Mouse (Mus musculus) ES-E14 (cell line): Measurements from ENCODE around the gene Olfr1262. TPM values are rescaled to one million over a fixed set of nuclear protein-coding genes. Genes with fewer than 3 reads are reported as not detected.

ENCODE experiments used
- DNase-seq: peaks from one replicate; pipeline ENCODE4 v3.0.0-alpha.2; 2013; ENCODE audit warnings: low read depth, low spot score
- H3K27ac ChIP-seq: 2 replicates; pipeline ENCODE4 v1.5.1; 2012; ENCODE audit warnings: low read depth, mild to moderate bottlenecking, low read length, moderate library complexity, mixed read lengths; ENCODE audit not compliant: poor library complexity, insufficient read depth, severe bottlenecking
- H3K36me3 ChIP-seq: 2 replicates; pipeline ENCODE4 v1.6.1; 2012; ENCODE audit warnings: mild to moderate bottlenecking, low read length, moderate library complexity, mixed read lengths; ENCODE audit not compliant: control insufficient read depth, poor library complexity, insufficient read depth, severe bottlenecking
- H3K4me1 ChIP-seq, 2 experiments: fragments of 150-350 bp in 1 of 2; sonication (generic) in 1 of 2; 2 replicates each; pipeline ENCODE4 v1.6.1; 2012; ENCODE audit warnings: low read length in 2 of 2, mild to moderate bottlenecking in 1 of 2, mixed read lengths in 1 of 2; ENCODE audit not compliant: control insufficient read depth in 2 of 2, insufficient read depth in 2 of 2, poor library complexity in 1 of 2
- H3K4me3 ChIP-seq, 2 experiments: fragments of 150-350 bp in 1 of 2; sonication (generic) in 1 of 2; 2 replicates each; pipeline ENCODE4 v1.5.1; 2012; ENCODE audit warnings: low read length in 2 of 2, low read depth in 1 of 2, mild to moderate bottlenecking in 1 of 2, mixed read lengths in 1 of 2; ENCODE audit not compliant: insufficient read depth in 1 of 2, poor library complexity in 1 of 2, severe bottlenecking in 1 of 2
- H3K9ac ChIP-seq: 2 replicates; pipeline ENCODE4 v1.6.1; 2012; ENCODE audit warnings: low read depth, mild to moderate bottlenecking, low read length, mixed read lengths; ENCODE audit not compliant: poor library complexity, insufficient read depth, severe bottlenecking
- H3K9me3 ChIP-seq: fragments of 150-350 bp; sonication (generic); 2 replicates; pipeline ENCODE4 v1.6.1; 2012; ENCODE audit warnings: low read depth, mild to moderate bottlenecking, low read length; ENCODE audit not compliant: control insufficient read depth, insufficient read depth
- CHD2 ChIP-seq: IDR thresholded peaks from 2 replicates; pipeline ENCODE4 v1.6.1; 2014; ENCODE audit warnings: mild to moderate bottlenecking, low read depth, low read length, inconsistent platforms
- HCFC1 ChIP-seq: IDR thresholded peaks from 2 replicates; pipeline ENCODE4 v1.6.1; 2012; ENCODE audit warnings: low read length, inconsistent platforms, borderline replicate concordance; ENCODE audit not compliant: insufficient read depth
- MAFK ChIP-seq: IDR thresholded peaks from 2 replicates; pipeline ENCODE4 v1.6.1; 2014; ENCODE audit warnings: mild to moderate bottlenecking, low read depth, low read length, inconsistent platforms; ENCODE audit not compliant: insufficient read depth
- ZC3H11A ChIP-seq: IDR thresholded peaks from 2 replicates; pipeline ENCODE4 v1.6.1; 2012; ENCODE audit warnings: low read depth, mild to moderate bottlenecking, inconsistent platforms, low read length, borderline replicate concordance
- ZNF384 ChIP-seq: IDR thresholded peaks from 2 replicates; pipeline ENCODE4 v1.6.1; 2012; ENCODE audit warnings: low read depth, low read length, inconsistent platforms
- in situ Hi-C, 2 experiments: fragments of 600-800 bp; cut with MboI; formaldehyde crosslinking; loops; one replicate each; pipeline ENCODE4 v1.15.1; 2025; ENCODE audit warnings: low sequenced_read_pairs in 2 of 2, inconsistent platforms in 1 of 2; ENCODE audit not compliant: unreplicated experiment in 2 of 2
- total RNA-seq: library from RNA; depleted of rRNA; stranded (reverse); fragments of 300-350 nt; gene quantifications from 2 replicates; pipeline ENCODE4 v1.2.3, GENCODE M21; 2012; rRNA removed

Olfr1262 gene
- total RNA-seq, 1 experiment: not detected

GRCm38 (mm10) chr2:90025477-90025876 is 25.5 kb downstream of the Olfr1262 start, which contains the start of gene Olfr1264:
Gene Olfr1264, minus strand, starts transcription at chr2:90025577.
- H3K4me3 ChIP-seq: no peak within 1 kb of the TSS
- no peak for TF ChIP-seq ZC3H11A
- TF ChIP-seq ZNF384: no peak
- TF ChIP-seq HCFC1: no peak
- no peak for TF ChIP-seq MAFK
- no peak for TF ChIP-seq CHD2
- DNase-seq: no peak
- in situ Hi-C loops: no loop called here
- no peak within 1 kb of the TSS for H3K27ac ChIP-seq
- no peaks in the 10 kb centered on the region for H3K4me1 ChIP-seq
- no peaks in the 10 kb centered on the region for H3K9me3 ChIP-seq
- H3K9ac ChIP-seq: no peak within 1 kb of the TSS
- H3K36me3 ChIP-seq: no peaks in the 10 kb centered on the region

GRCm38 (mm10) chr2:90035037-90035436 is 35.1 kb downstream of the Olfr1262 start, which contains the start of gene Olfr1265:
Gene Olfr1265, plus strand, starts transcription at chr2:90035337.
- H3K9me3 ChIP-seq: no peaks in the 10 kb centered on the region
- in situ Hi-C loops: no loop called here
- DNase-seq: no peak
- H3K4me1 ChIP-seq: no peaks in the 10 kb centered on the region
- H3K36me3 ChIP-seq: no peaks in the 10 kb centered on the region
- H3K4me3 ChIP-seq: no peak within 1 kb of the TSS
- H3K27ac ChIP-seq: no peak within 1 kb of the TSS
- no peak within 1 kb of the TSS for H3K9ac ChIP-seq
- TF ChIP-seq MAFK (no peak), HCFC1 (no peak), ZC3H11A (no peak)

Other genes starting within 250 kb of the Olfr1262 start
- gene Olfr1253, start 243.1 kb upstream of the Olfr1262 start, total RNA-seq: not detected in 2 replicates
- not detected in 2 replicates for gene Olfr1254, start 206.5 kb upstream of the Olfr1262 start, total RNA-seq
- gene Olfr1255, start 188.1 kb upstream of the Olfr1262 start, total RNA-seq: not detected in 2 replicates
- not detected in 2 replicates for gene Olfr1256, start 158.6 kb upstream of the Olfr1262 start, total RNA-seq
- not detected in 2 replicates for gene Olfr48, start 151.9 kb upstream of the Olfr1262 start, total RNA-seq
- not detected in 2 replicates for gene Olfr1257, start 121.7 kb upstream of the Olfr1262 start, total RNA-seq
- gene Olfr1258, start 72.8 kb upstream of the Olfr1262 start, total RNA-seq: not detected in 2 replicates
- not detected in 2 replicates for gene Olfr1259, start 51.5 kb upstream of the Olfr1262 start, total RNA-seq
- not detected in 2 replicates for gene Olfr1260, start 25.8 kb upstream of the Olfr1262 start, total RNA-seq
- not detected in 2 replicates for gene Olfr1261, start 8.9 kb upstream of the Olfr1262 start, total RNA-seq
- gene Olfr1263, start 12.0 kb downstream of the Olfr1262 start, total RNA-seq: not detected in 2 replicates
- not detected in 2 replicates for gene Olfr1264, start 25.4 kb downstream of the Olfr1262 start, total RNA-seq
- not detected in 2 replicates for gene Olfr1265, start 35.2 kb downstream of the Olfr1262 start, total RNA-seq
- gene Olfr140, start 63.4 kb downstream of the Olfr1262 start, total RNA-seq: not detected in 2 replicates
- gene Olfr1269, start 121.3 kb downstream of the Olfr1262 start, total RNA-seq: not detected in 2 replicates
- not detected in 2 replicates for gene Olfr32, start 142.2 kb downstream of the Olfr1262 start, total RNA-seq
- not detected in 2 replicates for gene Olfr1270, start 152.9 kb downstream of the Olfr1262 start, total RNA-seq
- gene Olfr1506, start 224.3 kb downstream of the Olfr1262 start, total RNA-seq: 0.13 TPM in 1 of 2 replicates, not detected in the other